Mouse (Mus musculus) lung, adult 2 months (tissue): Measurements from ENCODE around the gene Cfap61. TPM values are rescaled to one million over a fixed set of nuclear protein-coding genes. Genes with fewer than 3 reads are reported as not detected.

Experiments
- DNase-seq: peaks from one replicate; pipeline ENCODE4 v3.0.0; 2022
- H3K4me1 ChIP-seq: fragments of 200-500 bp; 2 replicates; pipeline ENCODE4 v1.6.1; 2011; ENCODE audit warnings: low read length; ENCODE audit not compliant: control insufficient read depth, insufficient read depth
- H3K4me3 ChIP-seq: fragments of 200-500 bp; replicated peaks from 2 replicates; pipeline ENCODE3; 2011; ENCODE audit warnings: low read depth, mild to moderate bottlenecking, control low read depth, low read length; ENCODE audit errors: extremely low read depth
- CTCF ChIP-seq: fragments of 200-500 bp; IDR thresholded peaks from 2 replicates; pipeline ENCODE4 v1.5.1; 2011; ENCODE audit warnings: mild to moderate bottlenecking, low read length, control low read depth; ENCODE audit not compliant: insufficient read depth
- POLR2A ChIP-seq: fragments of 200-500 bp; IDR thresholded peaks from 2 replicates; pipeline ENCODE4 v1.6.1; 2011; ENCODE audit warnings: low read depth, mild to moderate bottlenecking, control low read depth, low read length, borderline replicate concordance; ENCODE audit errors: extremely low read depth
- WGBS: fragments of 180-500 bp; shearing (Covaris S2); methylation state at CpG from one replicate; pipeline ENCODE4 v1.1.7; 2018; 5-methylcytosine and 5-hydroxymethylcytosine counted together
- polyA plus RNA-seq: library from polyadenylated mRNA; depleted of rRNA; stranded (reverse); fragments of >200 nt; gene quantifications from 2 replicates; pipeline ENCODE4 v1.2.3, GENCODE M21; 2012; rRNA removed

Cfap61 gene
- polyA plus RNA-seq, 1 experiment, result 6.2 TPM

DNA sequence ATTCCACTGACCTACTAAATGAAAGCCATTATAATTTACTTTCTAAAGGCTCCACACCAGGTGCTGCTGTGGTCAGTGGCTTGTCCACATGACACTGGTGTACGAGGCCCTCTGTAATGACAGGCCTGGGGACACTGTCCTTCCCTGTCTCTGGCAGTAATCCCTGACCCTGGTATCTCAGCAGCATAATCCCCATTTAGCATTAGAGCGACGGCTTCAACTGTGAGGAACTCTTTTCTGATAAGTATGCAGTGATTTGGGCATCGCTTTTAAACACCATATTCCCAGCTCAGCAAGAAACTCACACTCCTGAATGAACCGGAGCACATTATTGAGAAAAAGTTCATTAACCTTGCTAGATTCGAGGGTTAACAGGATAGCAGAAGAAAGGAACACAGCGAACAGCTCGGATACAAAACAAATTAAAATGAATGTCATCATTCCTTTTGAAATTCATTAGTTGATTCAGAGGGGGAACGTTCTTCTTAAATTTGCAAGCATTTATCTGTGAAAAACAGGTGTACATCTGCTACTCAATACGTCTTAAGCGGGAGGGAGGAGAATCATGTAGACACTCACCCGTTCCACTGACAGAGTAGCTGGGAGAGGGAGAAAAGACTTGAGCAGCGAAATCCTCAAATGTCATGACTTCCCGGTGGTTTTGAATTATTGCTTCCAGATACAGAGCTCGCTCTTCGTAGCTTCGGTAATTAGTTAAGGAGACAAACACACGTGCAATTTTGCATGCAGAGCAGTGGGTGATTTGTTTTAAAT, 325.4 kb downstream of the Cfap61 start:
- no peak for DNase-seq
- WGBS, result 77% methylated on average over 18 of the region's 18 CpGs
- TF ChIP-seq CTCF (no peak), POLR2A (no peak)
- Histone ChIP-seq H3K4me3 (no peak overlapping the region), H3K4me1 (peaks cover 5% of the 10 kb centered on the region)

DNA sequence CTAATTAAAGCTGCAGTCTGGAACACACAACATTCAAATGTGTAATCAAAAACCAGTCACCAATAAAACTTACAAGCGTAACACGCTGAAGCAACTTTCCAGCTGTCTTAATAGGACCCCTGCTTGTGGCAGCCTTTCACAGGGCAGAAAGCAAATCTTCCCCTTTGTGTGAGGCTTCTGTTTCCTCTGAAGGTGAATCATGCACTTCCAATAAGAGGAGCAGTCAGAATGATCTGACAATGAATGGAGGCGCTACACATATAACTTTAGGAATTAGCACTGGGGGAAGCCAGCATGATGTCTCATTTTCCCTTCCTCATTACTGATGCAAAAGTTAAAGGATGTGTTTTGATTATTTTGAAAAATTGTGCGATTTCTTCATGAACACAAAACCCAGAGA, 326.6 kb downstream of the Cfap61 start:
- Histone ChIP-seq H3K4me1 (peaks cover 5% of the 10 kb centered on the region), H3K4me3 (no peak overlapping the region)
- WGBS, result 95% methylated on average over 4 of the region's 4 CpGs
- TF ChIP-seq CTCF, result no peak
- no peak for TF ChIP-seq POLR2A
- DNase-seq, result no peak

DNA sequence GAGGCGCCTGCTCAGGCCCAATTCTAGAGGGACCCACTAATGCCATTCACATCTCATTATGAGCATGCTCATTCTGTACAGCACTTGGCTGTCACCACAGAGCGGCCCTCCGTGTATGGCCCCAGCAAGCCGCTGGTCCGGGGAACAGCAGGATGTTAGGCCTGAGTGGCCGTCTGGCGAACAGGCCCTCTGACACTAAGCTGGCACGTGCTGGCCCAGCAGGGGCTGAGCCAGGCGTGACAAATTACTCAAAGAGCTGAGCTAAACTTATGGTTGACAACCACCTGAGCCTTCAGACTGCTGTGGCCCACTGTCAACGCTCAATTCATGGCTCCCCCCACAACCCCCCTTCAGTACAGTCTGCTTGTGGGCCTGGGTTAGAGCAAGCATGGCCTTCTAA, 327.6 kb downstream of the Cfap61 start:
- no peak for DNase-seq
- peaks cover 5% of the 10 kb centered on the region for H3K4me1 ChIP-seq
- no peak for TF ChIP-seq CTCF
- TF ChIP-seq POLR2A, result no peak
- WGBS, result 73% methylated on average over 10 of the region's 10 CpGs
- no peak overlapping the region for H3K4me3 ChIP-seq

GRCm38 (mm10) chr2:146262966-146263365, 328.4 kb downstream of the Cfap61 start:
- H3K4me1 ChIP-seq, result peaks cover 5% of the 10 kb centered on the region
- DNase-seq, result no peak
- TF ChIP-seq CTCF, result no peak
- TF ChIP-seq POLR2A, result no peak
- H3K4me3 ChIP-seq, result no peak overlapping the region

Other genes with a start within 250 kb of the Cfap61 start
- gene Naa20, start 32.7 kb upstream of the Cfap61 start, polyA plus RNA-seq, result 23.5 and 27.3 TPM in 2 replicates
- gene Crnkl1, start 230 bp downstream of the Cfap61 start, polyA plus RNA-seq, result 6.6 and 10.5 TPM in 2 replicates